Mouse (Mus musculus) embryonic facial prominence, embryonic 11.5 days (tissue): Measurements from ENCODE around the gene Rasa3. TPM values are rescaled to one million over a fixed set of nuclear protein-coding genes. Genes with fewer than 3 reads are reported as not detected.

Source experiments
- ATAC-seq: fragments of 200-750 bp; cut with Nextera tagmentation; replicated peaks from 2 replicates; pipeline ENCODE4 v1.8.0; 2017; ENCODE audit warnings: low read depth; ENCODE audit not compliant: insufficient number of reproducible peaks, low FRiP score, low TSS enrichment
- DNase-seq: peaks from one replicate; pipeline ENCODE4 v3.0.0-alpha.2; 2015; ENCODE audit warnings: low spot score
- H3K27ac ChIP-seq: fragments of 300-500 bp; sonication (generic); replicated peaks from 2 replicates; pipeline ENCODE4 v1.5.1; 2014; ENCODE audit warnings: mild to moderate bottlenecking, low read depth, low read length, control low read depth
- H3K27me3 ChIP-seq: fragments of 300-500 bp; sonication (generic); 2 replicates; pipeline ENCODE4 v1.6.1; 2014; ENCODE audit warnings: mild to moderate bottlenecking, low read length, moderate library complexity, mixed read lengths; ENCODE audit not compliant: control insufficient read depth, insufficient read depth
- H3K36me3 ChIP-seq: fragments of 300-500 bp; sonication (generic); replicated peaks from 2 replicates; pipeline ENCODE4 v1.6.1; 2014; ENCODE audit warnings: low read depth, mild to moderate bottlenecking, low read length, moderate library complexity, mixed read lengths; ENCODE audit not compliant: control insufficient read depth, insufficient read depth
- H3K4me1 ChIP-seq: fragments of 300-500 bp; sonication (generic); 2 replicates; pipeline ENCODE4 v1.6.1; 2014; ENCODE audit warnings: low read length, mixed read lengths; ENCODE audit not compliant: control insufficient read depth, insufficient read depth
- H3K4me2 ChIP-seq: fragments of 300-500 bp; sonication (generic); 2 replicates; pipeline ENCODE4 v1.6.1; 2014; ENCODE audit warnings: low read depth, mild to moderate bottlenecking, control low read depth, low read length, moderate library complexity
- H3K4me3 ChIP-seq: fragments of 300-500 bp; sonication (generic); 2 replicates; pipeline ENCODE4 v1.5.1; 2014; ENCODE audit warnings: low read depth, low read length, control low read depth
- H3K9ac ChIP-seq: fragments of 300-500 bp; sonication (generic); replicated peaks from 2 replicates; pipeline ENCODE4 v1.6.1; 2014; ENCODE audit warnings: mild to moderate bottlenecking, control low read depth, low read length
- H3K9me3 ChIP-seq: fragments of 300-500 bp; sonication (generic); replicated peaks from 2 replicates; pipeline ENCODE4 v1.6.1; 2016; ENCODE audit warnings: mild to moderate bottlenecking, low read length, inconsistent platforms, mixed read lengths; ENCODE audit not compliant: control insufficient read depth
- WGBS: fragments of 180-500 bp; shearing (Covaris S2); extraction: QIAGEN DNeasy Blood & Tissue Kit; methylation state at CpG from one replicate; pipeline ENCODE4 v1.1.7; 2014; 5-methylcytosine and 5-hydroxymethylcytosine counted together
- polyA plus RNA-seq: library from polyadenylated mRNA; unstranded; fragments of >200 nt; fragmentation: Nextera tagmentation; extraction: Ambion mirVana; gene quantifications from 2 replicates; pipeline ENCODE4 v1.2.1, GENCODE M21; 2014

Gene Rasa3
- polyA plus RNA-seq, 1 experiment from 2014 or later = 21.8 TPM

DNA sequence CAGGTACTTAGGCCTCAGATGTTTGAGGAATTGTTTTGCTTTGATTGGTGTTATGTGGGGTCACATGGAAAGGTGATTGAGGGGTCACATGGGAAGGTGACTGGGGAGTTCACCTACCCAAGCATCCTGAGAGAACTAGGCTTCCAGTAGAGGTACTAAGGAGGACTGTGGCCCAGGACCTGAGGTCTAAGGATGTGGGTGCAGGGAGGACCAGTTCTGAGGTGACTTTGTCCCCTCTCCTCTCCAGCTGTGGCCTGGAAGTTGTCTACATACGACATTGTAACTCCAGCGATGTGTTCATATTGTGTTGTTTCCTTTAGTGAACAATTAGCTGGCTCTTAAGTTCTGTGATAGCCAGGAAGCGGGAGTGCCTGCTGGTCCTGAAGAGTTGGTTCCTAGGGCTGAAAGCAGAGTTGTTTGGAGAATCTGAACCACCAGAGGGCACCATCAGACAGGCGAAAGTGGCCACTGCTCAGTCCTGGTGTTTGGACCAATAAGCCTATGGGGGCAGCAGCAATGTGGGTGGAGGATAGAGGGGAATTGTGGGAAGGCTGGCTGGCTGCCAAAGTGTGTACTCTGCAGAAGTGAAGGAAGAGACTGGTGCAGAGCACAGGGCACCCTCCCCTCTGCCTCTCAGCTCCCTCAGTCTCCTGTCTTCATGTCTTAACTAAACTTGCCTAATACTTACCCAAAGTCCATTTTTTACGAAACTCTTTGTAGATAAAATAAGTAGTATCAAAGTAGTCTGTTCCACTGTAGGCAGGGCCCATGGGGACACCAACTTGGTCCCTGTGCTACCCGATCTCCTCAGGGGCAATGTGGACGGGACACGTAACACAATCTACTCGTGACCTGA lies 126.5 kb downstream of the Rasa3 start:
- 48% methylated on average over 9 of the region's 9 CpGs for WGBS
- H3K4me3 ChIP-seq = no peak overlapping the region
- ATAC-seq (peak; percentile 82), DNase-seq (peak; percentile 90)
- no peaks in the 10 kb centered on the region for H3K4me1 ChIP-seq
- H3K36me3 ChIP-seq = no peaks in the 10 kb centered on the region
- no peak overlapping the region for H3K9ac ChIP-seq
- H3K9me3 ChIP-seq = no peaks in the 10 kb centered on the region
- no peak overlapping the region for H3K27ac ChIP-seq
- H3K4me2 ChIP-seq = no peak overlapping the region
- H3K27me3 ChIP-seq = no peaks in the 10 kb centered on the region

GRCm38 (mm10) chr8:13548831-13549230 lies 128.6 kb downstream of the Rasa3 start:
- 57% methylated on average over 9 of the region's 9 CpGs for WGBS
- Histone ChIP-seq H3K27me3 (no peaks in the 10 kb centered on the region), H3K36me3 (no peaks in the 10 kb centered on the region), H3K4me2 (no peak overlapping the region), H3K9me3 (no peaks in the 10 kb centered on the region), H3K9ac (no peak overlapping the region), H3K4me1 (no peaks in the 10 kb centered on the region), H3K4me3 (no peak overlapping the region), H3K27ac (no peak overlapping the region)
- ATAC-seq (no peak), DNase-seq (no peak)

- Histone ChIP-seq H3K4me3 (no peak overlapping the region), H3K9me3 (no peaks in the 10 kb centered on the region), H3K4me1 (no peaks in the 10 kb centered on the region), H3K4me2 (no peak overlapping the region), H3K27ac (no peak overlapping the region), H3K27me3 (no peaks in the 10 kb centered on the region), H3K9ac (no peak overlapping the region), H3K36me3 (no peaks in the 10 kb centered on the region)
- WGBS = 56% methylated on average over 4 of the region's 4 CpGs
- no peak for DNase-seq
- ATAC-seq = no peak
Measured at GRCm38 (mm10) chr8:13548235-13548634, 129.2 kb downstream of the Rasa3 start.

DNA sequence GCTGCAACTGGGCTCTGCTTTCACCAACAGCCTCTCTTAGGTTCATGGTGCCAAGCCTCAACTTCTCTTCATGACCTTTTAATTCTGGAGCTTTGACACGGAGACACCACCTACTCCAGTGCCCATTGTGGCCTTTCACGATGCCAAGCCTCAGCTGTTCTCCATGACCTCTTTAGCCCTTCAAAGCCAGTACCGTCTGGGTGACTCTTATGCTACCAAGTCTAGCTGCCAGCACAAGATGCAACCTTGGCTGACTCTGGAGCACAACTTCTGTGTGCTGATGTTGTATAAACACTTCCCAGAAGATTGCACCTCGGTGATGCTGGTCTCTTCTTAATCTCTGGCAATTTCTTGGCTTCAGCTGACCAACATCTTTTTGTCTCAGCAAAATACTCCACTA lies 131.0 kb downstream of the Rasa3 start:
- no peaks in the 10 kb centered on the region for H3K27me3 ChIP-seq
- 88% methylated on average over 4 of the region's 4 CpGs for WGBS
- H3K36me3 ChIP-seq = no peaks in the 10 kb centered on the region
- no peak for ATAC-seq
- H3K9ac ChIP-seq = no peak overlapping the region
- H3K4me2 ChIP-seq = no peak overlapping the region
- no peaks in the 10 kb centered on the region for H3K9me3 ChIP-seq
- H3K27ac ChIP-seq = no peak overlapping the region
- no peak overlapping the region for H3K4me3 ChIP-seq
- DNase-seq = no peak
- H3K4me1 ChIP-seq = no peaks in the 10 kb centered on the region

DNA sequence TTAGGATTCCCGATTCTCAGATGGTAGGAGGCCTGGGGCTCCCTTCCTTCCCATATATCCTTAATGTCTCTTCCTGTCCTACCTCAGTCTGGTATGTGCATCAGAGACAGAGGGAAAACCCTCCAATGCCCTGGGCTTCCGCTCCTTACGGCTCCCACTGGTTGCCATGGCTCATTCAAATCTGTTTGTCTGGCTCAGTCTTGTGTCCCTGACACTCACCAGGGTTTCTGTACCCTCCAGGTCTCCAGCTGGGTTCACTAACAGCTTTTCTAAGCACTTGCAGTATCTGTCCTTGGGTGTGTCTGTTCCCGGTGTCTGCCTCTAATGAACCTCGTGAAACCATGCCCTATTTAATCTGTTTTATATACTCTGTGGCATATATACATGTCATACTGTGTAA lies 135.9 kb downstream of the Rasa3 start:
- ATAC-seq (no peak), DNase-seq (no peak)
- no peaks in the 10 kb centered on the region for H3K27me3 ChIP-seq
- no peaks in the 10 kb centered on the region for H3K36me3 ChIP-seq
- H3K4me3 ChIP-seq = no peak overlapping the region
- no peak overlapping the region for H3K4me2 ChIP-seq
- no peaks in the 10 kb centered on the region for H3K4me1 ChIP-seq
- H3K27ac ChIP-seq = no peak overlapping the region
- H3K9ac ChIP-seq = no peak overlapping the region
- no peaks in the 10 kb centered on the region for H3K9me3 ChIP-seq
- 82% methylated on average over 5 of the region's 5 CpGs for WGBS

- Histone ChIP-seq H3K4me3 (no peak overlapping the region), H3K4me1 (no peaks in the 10 kb centered on the region), H3K9me3 (no peaks in the 10 kb centered on the region), H3K9ac (no peak overlapping the region), H3K27ac (no peak overlapping the region), H3K4me2 (no peak overlapping the region), H3K27me3 (no peaks in the 10 kb centered on the region), H3K36me3 (no peaks in the 10 kb centered on the region)
- no peak for ATAC-seq
- WGBS = 81% methylated on average over 5 of the region's 5 CpGs
- no peak for DNase-seq
Measured at GRCm38 (mm10) chr8:13540122-13540521, 137.3 kb downstream of the Rasa3 start.

- Histone ChIP-seq H3K4me3 (no peak overlapping the region), H3K27ac (no peak overlapping the region), H3K9me3 (no peaks in the 10 kb centered on the region), H3K36me3 (no peaks in the 10 kb centered on the region), H3K4me1 (no peaks in the 10 kb centered on the region), H3K27me3 (no peaks in the 10 kb centered on the region), H3K4me2 (no peak overlapping the region), H3K9ac (no peak overlapping the region)
- ATAC-seq = no peak
- 66% methylated on average over 6 of the region's 6 CpGs for WGBS
- no peak for DNase-seq
Measured at GRCm38 (mm10) chr8:13538821-13539220, 138.6 kb downstream of the Rasa3 start.

- H3K9me3 ChIP-seq = no peaks in the 10 kb centered on the region
- H3K4me2 ChIP-seq = no peak overlapping the region
- no peaks in the 10 kb centered on the region for H3K36me3 ChIP-seq
- DNase-seq (no peak), ATAC-seq (no peak)
- no peak overlapping the region for H3K27ac ChIP-seq
- H3K4me1 ChIP-seq = no peaks in the 10 kb centered on the region
- 50% methylated on average over 2 of the region's 2 CpGs for WGBS
- H3K27me3 ChIP-seq = no peaks in the 10 kb centered on the region
- no peak overlapping the region for H3K4me3 ChIP-seq
- no peak overlapping the region for H3K9ac ChIP-seq
Measured at GRCm38 (mm10) chr8:13537102-13537501, 140.3 kb downstream of the Rasa3 start.
